1 mouse cellular context compared by ENCODE assay signal in genomic region chr19:32379239-32379920, GRCm38 (mm10).
A peak's percentile ranks its signal among the peaks of the same experiment; 100 is the strongest.
TF ChIP-seq lines count a peak whose summit lies in the region.

No protein-coding gene starts in this region.

TF ChIP-seq in MEL, 35 proteins besides CTCF, POLR2A, EP300 and RAD21 (continued from another document):
- TF ChIP-seq MEF2A (IDR thresholded peaks at IDR 0.05; ENCODE audit: extremely low read depth, insufficient replicate concordance, low read depth, low read length, poor library complexity, severe bottlenecking) (no peak), UBTF (IDR thresholded peaks at IDR 0.05; ENCODE audit: borderline replicate concordance, insufficient read depth, low read depth, low read length) (no peak), MAFK (IDR thresholded peaks at IDR 0.05; ENCODE audit: borderline replicate concordance, low read depth, low read length) (no peak), RCOR1 (IDR thresholded peaks at IDR 0.05; ENCODE audit: low read depth, low read length) (peak; percentile 76), ELF1 (IDR thresholded peaks at IDR 0.05; ENCODE audit: low read depth, low read length) (peak; percentile 48; the same call in 1 of the 2 replicates), GATA1 (IDR thresholded peaks at IDR 0.05; ENCODE audit: low read depth, low read length) (peak; percentile 75), POLR2AphosphoS5 (IDR thresholded peaks at IDR 0.05; ENCODE audit: borderline replicate concordance, low read depth, low read length) (no peak), ZKSCAN1 (IDR thresholded peaks at IDR 0.05; ENCODE audit: low read depth, low read length) (no peak), TBP (IDR thresholded peaks at IDR 0.05; ENCODE audit: low read depth, low read length) (peak; percentile 61), SIN3A (IDR thresholded peaks at IDR 0.05; ENCODE audit: low read length) (peak; percentile 85)
TF ChIP-seq in MEL: peak in this region for 12.
